Mouse (Mus musculus) urinary bladder, postnatal 14 days (tissue): ENCODE measurements at regions not wholly inside any gene's neighbourhood (a gene's known extent, or its start where the extent isn't known, plus 50 kb on each side); places are given as distances from the start of the nearest gene placed in this dataset.

Experiments
- DNase-seq: peaks from one replicate; pipeline ENCODE4 v3.0.0; 2021; ENCODE audit warnings: low spot score

DNA sequence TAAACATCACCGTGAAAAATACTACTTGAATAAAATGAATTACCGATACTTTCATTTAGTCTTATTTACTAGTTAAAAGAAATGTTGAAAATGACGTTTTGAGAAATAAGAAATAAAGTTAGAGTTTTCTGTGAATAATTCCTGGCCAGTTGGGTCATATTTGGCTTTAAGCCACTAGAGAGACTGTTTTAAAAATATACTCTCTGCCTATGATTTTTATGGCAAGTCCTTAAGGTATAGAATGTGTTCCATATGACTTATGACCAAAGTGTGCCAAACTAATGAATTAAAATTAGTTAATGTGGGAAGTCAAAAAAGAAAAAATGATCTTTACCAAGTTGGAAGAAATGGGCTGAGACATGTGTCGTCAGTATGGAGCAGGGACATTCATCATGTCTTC, 354.2 kb upstream of the Col3a1 start:
- no peak for DNase-seq

DNA sequence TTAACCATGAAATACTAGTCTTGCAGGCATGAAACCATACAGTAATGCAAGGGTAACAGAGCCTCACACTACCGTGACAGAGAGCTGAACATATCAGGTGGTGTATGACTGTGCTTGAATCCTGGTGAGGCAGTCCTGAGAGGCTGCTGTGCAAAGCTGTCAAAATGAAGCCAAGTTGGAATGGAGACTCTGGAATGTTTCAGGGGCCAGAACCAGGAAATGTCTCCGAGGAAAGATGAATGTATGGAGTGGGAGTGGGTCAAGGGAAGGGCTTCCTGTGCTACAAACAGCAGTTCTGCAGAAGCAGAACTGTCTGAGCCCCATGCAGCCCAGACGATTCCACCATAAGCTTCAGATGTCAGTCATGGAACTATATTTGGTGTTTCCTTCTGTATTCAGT, 324.2 kb upstream of the Col3a1 start:
- DNase-seq: no peak

DNA sequence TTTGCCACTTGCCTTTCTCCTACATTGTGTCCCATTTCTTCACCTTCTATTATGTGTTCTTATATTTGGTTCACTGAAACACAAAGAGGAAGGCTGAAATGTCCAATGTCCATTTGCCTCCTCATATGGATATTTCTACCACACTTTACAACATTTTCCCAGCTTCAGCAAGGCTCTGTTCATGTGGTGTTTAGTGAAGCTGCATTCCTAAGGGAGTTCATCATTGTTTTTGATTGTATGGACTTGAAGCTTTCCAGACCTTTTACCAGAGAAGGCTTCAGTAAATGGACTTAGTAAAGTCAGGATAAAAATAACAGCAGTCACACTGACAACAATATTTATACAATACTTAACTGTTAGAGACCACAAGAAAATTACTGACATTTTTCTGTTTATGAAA, 290.8 kb upstream of the Col3a1 start:
- no peak for DNase-seq

DNA sequence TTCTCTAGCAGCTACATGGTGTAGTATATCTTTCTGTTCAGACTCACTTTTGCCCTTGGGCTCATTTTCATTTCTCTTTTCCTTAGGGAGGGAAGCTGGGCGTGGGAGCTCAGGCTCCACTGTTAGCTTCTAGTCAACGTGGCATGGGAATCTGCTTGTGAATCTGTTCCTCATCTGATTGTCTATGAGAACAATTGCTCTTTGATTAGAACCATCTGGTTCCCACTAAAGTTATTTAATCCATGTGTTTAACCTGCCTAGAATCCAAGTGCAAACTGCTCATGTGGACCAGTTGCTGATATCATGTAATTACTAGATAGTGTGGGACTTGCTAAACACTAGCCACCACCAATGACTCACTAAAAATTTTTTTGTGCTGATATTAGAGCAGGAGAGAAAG, 290.1 kb upstream of the Col3a1 start:
- DNase-seq: no peak

DNA sequence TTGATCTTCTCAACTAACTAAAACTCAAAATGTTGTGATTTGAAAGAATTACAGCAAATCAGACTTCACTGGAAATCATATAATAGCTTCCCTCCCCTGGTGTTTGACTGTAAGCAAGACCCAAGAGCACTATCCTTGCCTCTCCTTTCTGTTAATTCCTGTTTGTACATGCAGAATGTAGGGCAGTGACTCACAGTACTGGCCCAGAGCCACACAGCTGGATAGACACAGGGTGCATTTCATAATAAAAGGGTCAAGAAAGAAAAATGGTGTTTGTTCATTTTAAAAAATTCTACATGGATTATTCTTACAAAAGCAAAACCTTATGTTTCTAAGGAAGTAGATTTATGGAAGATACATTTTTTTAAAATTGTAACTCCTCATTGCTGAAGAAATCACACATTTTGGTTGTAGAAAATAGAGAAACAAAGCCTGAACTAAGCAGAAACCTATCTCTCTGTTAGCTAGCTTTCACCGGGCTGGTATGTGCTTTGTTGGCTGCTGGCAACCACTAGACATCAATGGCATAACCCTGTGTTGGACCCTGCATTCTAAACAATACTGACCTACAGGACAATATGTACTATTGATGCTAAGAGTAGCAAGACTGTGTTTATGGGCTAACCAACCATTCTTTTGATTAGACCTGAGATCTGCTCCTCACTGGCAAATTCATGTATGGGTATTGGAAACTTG, 289.0 kb upstream of the Col3a1 start:
- peak; percentile 83 for DNase-seq

DNA sequence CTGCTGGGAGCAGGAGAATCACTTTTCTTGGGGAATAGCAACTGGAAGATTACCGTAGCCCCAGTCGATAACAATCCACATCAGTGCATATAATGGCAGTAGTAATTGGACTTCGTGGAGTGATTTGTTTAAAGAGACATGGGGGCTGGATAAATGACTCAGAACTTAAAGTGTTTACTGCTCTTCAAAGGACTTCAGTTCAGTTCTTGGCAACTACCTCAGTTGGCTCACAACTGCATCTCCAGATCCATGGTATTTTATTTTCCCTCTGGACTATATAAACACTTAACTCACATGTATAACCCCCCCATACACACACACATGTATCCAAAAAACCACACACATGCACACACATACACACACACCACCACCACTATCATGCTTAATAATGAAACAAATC, 288.0 kb upstream of the Col3a1 start:
- no peak for DNase-seq

DNA sequence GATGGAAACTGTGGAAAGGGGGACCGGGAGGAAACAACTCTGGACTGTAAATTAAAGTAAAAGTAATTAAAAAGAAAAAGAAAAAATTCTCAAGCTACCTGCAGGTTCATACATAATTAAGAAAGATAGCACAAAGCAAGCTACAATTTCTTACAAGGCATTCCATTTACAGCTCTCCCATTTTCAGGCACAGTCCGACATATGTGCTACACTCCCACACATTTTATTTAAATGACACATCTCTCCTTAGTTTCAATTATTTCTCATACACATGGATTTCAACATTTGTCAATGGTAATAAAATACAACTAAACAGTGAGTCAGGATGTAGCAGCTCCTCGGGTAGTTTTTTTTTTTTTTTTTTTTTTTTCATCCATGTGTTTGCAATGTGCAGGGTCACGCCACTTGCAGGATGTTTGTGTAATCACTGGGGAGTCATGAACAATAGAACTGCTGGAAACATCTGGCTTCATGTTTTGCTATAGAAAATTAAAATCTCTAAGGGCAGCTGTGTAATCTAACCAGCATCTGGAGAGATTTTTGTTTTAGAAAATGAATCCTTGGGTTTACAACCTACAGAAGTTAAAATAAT, 279.8 kb upstream of the Col3a1 start:
- DNase-seq: no peak

DNA sequence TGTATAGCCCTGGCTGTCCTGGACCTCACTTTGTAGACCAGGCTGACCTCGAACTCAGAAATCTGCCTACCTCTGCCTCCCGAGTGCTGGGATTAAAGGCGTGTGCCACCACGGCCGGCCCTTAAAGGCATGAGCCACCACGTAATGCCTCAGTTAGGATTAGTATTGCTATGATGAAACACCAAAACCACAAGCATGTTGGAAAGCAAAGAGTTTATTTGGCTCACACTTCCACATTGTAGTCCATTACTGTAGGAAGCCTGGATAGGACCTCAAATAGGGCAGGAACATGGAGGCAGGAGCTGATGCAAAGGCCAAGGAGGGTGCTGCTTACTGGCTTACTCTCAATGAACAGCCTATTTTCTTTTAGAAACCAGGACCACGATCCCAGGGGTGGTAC, 278.0 kb upstream of the Col3a1 start:
- no peak for DNase-seq

DNA sequence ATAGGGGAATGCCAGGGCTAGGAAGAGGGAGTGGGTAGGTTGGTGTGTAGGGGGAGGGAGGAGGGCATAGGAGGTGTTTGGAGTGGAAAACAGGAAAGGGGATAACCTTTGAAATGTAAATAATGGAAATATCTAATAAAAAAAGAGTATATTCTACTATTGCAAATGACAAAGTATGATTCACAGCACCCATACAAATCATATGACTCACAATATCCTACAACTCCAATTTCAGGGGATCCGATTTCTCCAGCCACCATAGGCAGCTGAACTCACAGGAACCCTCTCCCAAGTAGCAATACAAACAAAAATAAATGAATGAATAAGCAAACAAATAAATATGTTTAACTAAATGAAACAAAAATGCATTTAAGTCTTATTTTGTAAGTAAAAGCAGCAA, 270.0 kb upstream of the Col3a1 start:
- DNase-seq: no peak

DNA sequence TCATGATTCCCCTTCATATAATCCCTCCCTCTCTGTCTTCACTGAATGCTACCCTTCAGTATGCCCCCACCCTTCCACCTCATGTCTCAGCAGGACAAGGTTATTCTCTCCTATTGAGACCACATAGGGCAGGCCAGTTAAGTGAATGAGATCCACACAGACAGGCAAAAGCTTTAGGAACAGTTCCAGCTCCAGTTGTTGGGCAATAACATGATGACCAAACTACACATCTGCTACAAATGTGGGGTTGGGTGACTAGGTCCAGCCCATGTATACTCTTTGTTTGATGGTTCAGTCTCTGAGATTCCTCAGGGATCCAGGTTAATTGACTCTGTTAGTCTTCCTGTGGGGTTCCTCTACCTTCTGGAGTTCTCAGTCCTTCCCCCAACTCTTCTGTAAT, 269.5 kb upstream of the Col3a1 start:
- DNase-seq: no peak

DNA sequence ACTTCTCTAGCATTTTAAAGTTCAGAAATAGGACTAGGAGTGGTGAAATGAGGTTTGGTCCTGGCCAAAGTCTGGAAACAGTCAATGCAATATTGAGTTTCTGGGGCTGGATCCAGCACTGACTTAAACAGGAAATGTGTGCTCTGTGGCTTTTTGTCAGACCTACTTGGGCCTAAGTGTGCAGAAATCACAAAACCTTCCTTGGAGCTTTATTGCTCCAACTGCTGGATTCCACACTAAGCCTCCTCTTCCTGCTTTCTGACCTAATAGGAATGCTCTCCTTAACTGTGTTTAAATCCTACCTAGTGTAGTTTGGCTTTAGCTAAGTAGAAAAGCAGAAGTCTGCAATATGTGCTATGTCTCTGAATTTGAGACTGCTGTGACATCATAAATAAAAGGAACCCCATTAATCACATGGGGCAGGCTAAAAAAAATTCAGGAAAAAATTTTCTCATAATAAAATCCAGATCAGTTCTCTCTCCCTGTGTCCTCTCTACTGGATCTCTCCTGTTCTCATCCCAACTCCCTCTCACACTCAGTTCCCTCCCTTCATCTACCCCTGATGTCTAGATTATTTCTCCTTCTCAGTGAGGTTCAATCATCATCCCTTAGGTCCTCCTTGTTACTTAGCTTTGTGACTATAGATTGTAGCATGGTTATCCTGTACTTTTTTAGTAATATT, 268.0 kb upstream of the Col3a1 start:
- peak; percentile 14 for DNase-seq

DNA sequence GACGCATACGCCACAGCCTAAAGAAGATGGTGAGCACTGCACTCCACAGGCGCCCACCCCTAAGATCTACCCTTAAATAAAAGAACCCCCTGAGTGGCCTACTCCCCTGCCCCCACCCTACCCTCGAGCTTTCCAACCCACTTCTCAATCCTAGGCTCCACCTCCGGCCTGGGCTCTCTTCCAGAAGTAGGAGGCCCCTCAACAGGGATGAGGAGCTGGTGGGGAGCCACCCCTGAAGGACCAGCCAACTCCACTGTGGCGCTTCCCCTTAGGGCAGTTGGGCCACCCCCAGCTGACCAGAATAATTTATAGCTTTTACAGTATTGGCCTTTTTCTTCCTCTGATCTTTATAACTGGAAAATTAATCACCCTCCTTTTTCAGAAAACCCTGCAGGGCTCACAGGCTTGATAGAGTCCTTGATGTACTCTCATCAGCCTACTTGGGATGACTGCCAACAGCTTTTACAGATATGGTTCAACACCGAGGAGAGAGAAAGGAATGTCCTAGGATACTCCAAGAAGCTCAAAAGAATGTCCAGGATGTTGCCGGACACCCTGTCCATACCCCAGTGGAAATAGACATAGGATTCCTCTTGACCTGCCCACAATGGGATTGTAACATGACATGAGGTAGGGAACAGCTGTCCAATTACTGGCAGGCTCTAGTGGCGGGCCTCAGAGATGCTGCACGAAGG, 220.3 kb upstream of the Col3a1 start:
- DNase-seq: no peak

DNA sequence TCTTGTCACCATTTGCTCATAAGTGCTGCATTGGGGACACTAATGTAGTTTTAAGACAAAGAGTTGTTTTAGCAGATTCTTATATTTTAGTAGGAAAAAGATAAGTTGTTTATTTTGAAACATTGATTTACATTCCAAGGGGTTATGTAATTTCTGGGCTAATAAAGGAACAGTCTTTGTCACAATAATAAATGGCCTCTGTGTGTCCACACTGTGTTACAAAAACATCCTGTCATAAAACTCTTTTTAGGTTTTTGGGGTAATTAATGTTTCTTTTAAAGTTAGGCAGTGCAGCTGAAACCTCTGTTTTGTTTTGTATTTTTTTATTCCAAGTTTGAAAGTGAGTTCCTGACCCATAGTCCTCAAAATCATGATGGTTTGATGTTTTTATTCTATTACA, 210.4 kb upstream of the Col3a1 start:
- DNase-seq: no peak

DNA sequence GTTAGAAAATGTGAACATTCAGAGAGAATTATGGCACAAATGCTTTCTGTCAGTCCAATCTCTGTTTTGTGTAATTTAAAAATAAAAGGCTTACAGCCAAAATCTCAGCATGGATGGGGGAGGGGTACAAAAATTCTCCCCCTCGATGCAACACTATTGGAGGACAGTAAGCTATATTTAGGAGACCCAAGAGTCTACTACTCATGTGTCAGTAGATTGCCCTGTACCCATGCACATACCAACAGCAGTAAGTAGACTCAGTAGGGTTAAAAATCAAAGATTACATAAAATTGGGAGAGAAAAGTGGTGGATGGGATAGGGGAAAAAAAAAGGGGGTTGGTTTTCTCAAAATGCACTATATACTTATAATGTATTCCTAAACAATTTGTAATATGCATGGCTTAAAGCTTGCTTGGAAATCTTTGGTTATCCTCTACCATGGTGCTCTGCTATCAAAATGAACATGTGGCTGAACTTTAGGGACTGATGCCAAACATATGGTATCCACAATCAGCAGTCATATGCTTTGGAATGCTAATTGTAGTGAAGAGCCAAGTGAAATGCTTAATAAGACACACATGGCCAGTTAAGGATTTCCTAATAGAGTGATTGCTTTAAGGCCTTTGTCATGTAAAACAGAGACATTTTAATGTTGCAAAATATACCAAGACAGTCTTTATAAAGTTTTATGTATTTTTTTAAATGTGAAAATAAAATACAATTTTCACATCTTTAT, 194.8 kb upstream of the Col3a1 start:
- DNase-seq: no peak

DNA sequence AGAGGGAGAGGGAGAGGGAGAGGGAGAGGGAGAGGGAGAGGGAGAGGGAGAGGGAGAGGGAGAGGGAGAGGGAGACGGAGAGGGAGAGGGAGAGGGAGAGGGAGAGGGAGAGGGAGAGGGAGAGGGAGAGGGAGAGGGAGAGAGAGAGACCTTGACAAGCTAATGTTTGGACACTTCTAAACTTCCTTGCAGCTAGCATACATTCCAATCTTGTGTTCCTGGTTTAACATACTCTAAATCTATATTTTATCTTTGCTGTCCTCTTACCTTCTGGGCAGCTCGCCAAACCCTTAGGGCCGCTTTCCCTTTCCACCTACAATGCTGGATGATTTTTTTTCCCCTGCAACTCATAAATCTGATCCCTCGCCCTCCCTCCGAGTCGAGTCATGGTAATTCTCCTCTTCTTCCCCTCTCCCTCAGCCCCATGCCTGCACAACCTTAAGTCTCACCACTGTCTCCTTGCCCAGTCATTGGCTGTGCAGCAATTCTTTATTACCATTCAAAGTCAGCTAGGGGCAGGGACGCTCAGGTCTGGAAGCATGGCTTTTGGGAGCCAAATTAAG, 176.1 kb upstream of the Col3a1 start:
- DNase-seq: no peak

DNA sequence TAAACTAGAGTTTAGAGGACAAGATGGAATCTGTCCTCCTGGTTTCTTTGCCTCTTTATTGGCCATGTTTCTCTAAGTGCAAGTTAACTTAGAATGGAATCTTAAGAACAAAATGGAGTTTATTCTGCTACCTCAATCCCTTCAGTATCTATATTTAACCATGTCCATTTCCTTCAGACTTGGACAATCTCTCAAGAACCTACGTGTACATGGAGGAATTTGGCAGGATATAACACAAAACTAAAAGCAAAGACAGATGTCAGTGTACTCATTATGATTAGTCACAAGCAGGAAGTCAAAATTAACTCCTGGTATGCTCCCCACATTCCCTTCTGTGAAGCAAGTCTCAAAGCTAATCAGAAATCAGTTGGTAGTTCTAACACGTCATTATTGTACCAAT, 164.3 kb upstream of the Col3a1 start:
- DNase-seq: no peak

DNA sequence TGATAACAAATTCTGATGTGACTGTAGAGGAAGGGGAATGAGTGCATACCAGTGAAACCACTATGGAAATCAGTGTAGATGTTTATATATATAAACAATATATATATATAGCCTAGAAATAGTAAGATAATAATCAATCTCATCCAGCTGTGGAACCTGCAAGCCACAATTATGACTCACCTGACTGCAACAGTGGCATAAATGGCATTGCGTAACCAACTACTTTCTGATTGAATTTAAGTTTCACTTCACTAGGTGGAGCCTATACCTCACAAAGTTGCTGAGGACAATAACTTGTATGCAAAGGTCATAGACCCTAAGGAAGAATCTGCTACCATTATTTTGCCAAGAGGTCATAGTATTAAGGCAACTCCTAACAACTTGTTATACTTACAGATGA, 129.7 kb upstream of the Col3a1 start:
- no peak for DNase-seq

DNA sequence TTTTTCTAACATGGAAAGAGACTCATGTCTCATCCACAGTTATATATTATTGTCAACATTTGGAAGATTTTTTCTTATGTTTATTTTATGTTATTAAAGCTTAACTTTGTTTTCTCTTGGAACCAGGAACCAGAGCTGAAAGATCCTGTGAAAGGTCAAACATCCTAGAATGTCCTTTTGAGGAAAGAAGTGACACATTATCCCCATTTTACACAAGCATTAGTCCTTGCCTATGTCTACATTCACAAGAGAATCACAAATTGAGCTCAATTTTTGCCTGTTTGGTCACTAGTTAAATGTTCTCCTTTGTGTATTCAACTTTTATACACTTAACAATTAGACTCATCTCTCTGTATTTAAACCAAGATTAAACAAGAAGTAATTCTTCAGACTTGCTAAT, 126.0 kb upstream of the Col3a1 start:
- DNase-seq: no peak

DNA sequence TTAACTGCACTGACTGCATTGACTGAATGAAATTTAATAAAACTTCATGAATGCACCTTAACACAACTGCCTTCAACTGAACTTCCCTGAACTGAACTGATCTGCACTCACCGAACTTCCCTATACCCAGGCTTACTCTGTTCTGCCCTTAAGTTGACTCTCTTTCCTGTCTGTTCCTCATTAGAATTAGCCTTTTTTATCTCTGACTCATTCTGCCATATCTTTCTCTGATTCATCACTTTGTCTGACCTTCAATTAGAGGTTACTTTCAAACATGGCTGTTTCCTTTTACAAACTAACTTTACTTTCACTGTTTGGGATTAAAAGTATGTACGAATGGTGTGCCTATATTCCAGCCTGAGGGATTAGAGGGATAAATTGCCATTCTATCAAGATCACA, 103.4 kb upstream of the Col3a1 start:
- DNase-seq: no peak

DNA sequence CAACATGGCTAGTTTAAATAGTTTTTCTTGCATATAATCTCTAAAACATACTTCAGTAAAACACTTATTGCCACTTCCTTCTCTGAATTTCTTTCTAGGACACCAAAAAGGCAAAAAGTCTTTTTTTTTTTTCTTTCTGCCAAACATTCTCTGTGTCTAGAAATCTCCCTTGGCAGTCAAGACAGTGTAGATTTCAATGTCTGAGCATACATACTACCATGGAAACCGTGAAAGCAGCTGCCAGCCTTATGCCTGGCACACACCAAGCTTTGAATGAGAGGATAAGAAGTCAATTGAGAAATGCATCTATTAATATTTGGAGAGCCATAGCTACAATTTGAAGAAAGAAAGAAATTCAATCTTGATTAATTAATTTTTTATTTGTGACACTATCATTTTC, 95.1 kb upstream of the Col3a1 start:
- DNase-seq: no peak
